Mouse (Mus musculus) regulatory T cell (primary cell): ENCODE results near the gene Camk2d.

ENCODE experiments used
- in situ Hi-C: fragments of 300-600 bp; cut with MboI, MseI; formaldehyde crosslinking; loops from one replicate; pipeline ENCODE4 v1.15.1; 2025; ENCODE audit warnings: high pct_unique_total_duplicates

Gene Camk2d

GRCm38 (mm10) chr3:126740146-126740545 is 144.0 kb downstream of the Camk2d start:
- in situ Hi-C loops: no loop called here

GRCm38 (mm10) chr3:126744432-126745133 is 148.5 kb downstream of the Camk2d start:
- in situ Hi-C loops: no loop called here

GRCm38 (mm10) chr3:126746148-126746803 is 150.2 kb downstream of the Camk2d start:
- in situ Hi-C loops: no loop called here

- in situ Hi-C loops: no loop called here
Observed at GRCm38 (mm10) chr3:126747628-126748027, 151.5 kb downstream of the Camk2d start.

GRCm38 (mm10) chr3:126751377-126752098 is 155.4 kb downstream of the Camk2d start:
- in situ Hi-C loops: no loop called here

GRCm38 (mm10) chr3:126752978-126753377 is 156.9 kb downstream of the Camk2d start:
- in situ Hi-C loops: no loop called here

- in situ Hi-C loops: no loop called here
Observed at GRCm38 (mm10) chr3:126758398-126758797, 162.3 kb downstream of the Camk2d start.

- in situ Hi-C loops: no loop called here
Observed at GRCm38 (mm10) chr3:126760608-126761007, 164.5 kb downstream of the Camk2d start.

GRCm38 (mm10) chr3:126764745-126765144 is 168.6 kb downstream of the Camk2d start:
- in situ Hi-C loops: no loop called here

- in situ Hi-C loops: loop anchor here (5.0 kb wide), 1 partner anchor 173 kb away; the partner anchor contains the start of gene Camk2d
Observed at GRCm38 (mm10) chr3:126770056-126770455, 174.0 kb downstream of the Camk2d start.

- in situ Hi-C loops: loop anchor here (5.0 kb wide), 1 partner anchor 174 kb away; the partner anchor contains the start of gene Camk2d
Observed at GRCm38 (mm10) chr3:126771032-126771431, 174.9 kb downstream of the Camk2d start.

GRCm38 (mm10) chr3:126771541-126771940 is 175.4 kb downstream of the Camk2d start:
- in situ Hi-C loops: loop anchor here (5.0 kb wide), 1 partner anchor 174 kb away; the partner anchor contains the start of gene Camk2d

GRCm38 (mm10) chr3:126776001-126776400 is 179.9 kb downstream of the Camk2d start:
- in situ Hi-C loops: no loop called here

- in situ Hi-C loops: no loop called here
Observed at GRCm38 (mm10) chr3:126777101-126777500, 181.0 kb downstream of the Camk2d start.

GRCm38 (mm10) chr3:126777879-126778278 is 181.8 kb downstream of the Camk2d start:
- in situ Hi-C loops: no loop called here

GRCm38 (mm10) chr3:126780014-126780615 is 184.0 kb downstream of the Camk2d start:
- in situ Hi-C loops: no loop called here

GRCm38 (mm10) chr3:126793035-126793964 is 197.2 kb downstream of the Camk2d start:
- in situ Hi-C loops: no loop called here

- in situ Hi-C loops: no loop called here
Observed at GRCm38 (mm10) chr3:126795904-126796303, 199.8 kb downstream of the Camk2d start.

- in situ Hi-C loops: no loop called here
Observed at GRCm38 (mm10) chr3:126797025-126797424, 200.9 kb downstream of the Camk2d start.

GRCm38 (mm10) chr3:126797810-126798209 is 201.7 kb downstream of the Camk2d start:
- in situ Hi-C loops: no loop called here

- in situ Hi-C loops: no loop called here
Observed at GRCm38 (mm10) chr3:126802988-126803387, 206.9 kb downstream of the Camk2d start.
